Mouse (Mus musculus) stomach, postnatal 0 days (tissue): ENCODE data around the gene Dmc1. TPM values are rescaled to one million over a fixed set of nuclear protein-coding genes. Genes with fewer than 3 reads are reported as not detected.

Source experiments
- ATAC-seq: fragments of 200-750 bp; cut with Nextera tagmentation; 2 replicates; pipeline ENCODE4 v1.8.0; 2017; ENCODE audit not compliant: low FRiP score, low TSS enrichment
- DNase-seq: peaks from one replicate; pipeline ENCODE4 v3.0.0-alpha.2; 2016; ENCODE audit warnings: low spot score
- H3K27ac ChIP-seq: fragments of 300-500 bp; sonication (generic); replicated peaks from 2 replicates; pipeline ENCODE4 v1.5.1; 2014; ENCODE audit warnings: mild to moderate bottlenecking, control low read depth
- H3K27me3 ChIP-seq: fragments of 300-500 bp; sonication (generic); 2 replicates; pipeline ENCODE4 v1.6.1; 2014; ENCODE audit warnings: low read length; ENCODE audit not compliant: control insufficient read depth, insufficient read depth
- H3K36me3 ChIP-seq: fragments of 300-500 bp; sonication (generic); 2 replicates; pipeline ENCODE4 v1.6.1; 2014; ENCODE audit warnings: low read length, mixed read lengths; ENCODE audit not compliant: control insufficient read depth, insufficient read depth
- H3K4me1 ChIP-seq: fragments of 300-500 bp; sonication (generic); replicated peaks from 2 replicates; pipeline ENCODE4 v1.6.1; 2014; ENCODE audit warnings: antibody characterized with exemption; ENCODE audit not compliant: control insufficient read depth, insufficient read depth
- H3K4me2 ChIP-seq: fragments of 300-500 bp; sonication (generic); replicated peaks from 2 replicates; pipeline ENCODE4 v1.6.1; 2014; ENCODE audit warnings: low read depth, mild to moderate bottlenecking, control low read depth, moderate library complexity
- H3K4me3 ChIP-seq: fragments of 300-500 bp; sonication (generic); 2 replicates; pipeline ENCODE4 v1.5.1; 2014; ENCODE audit warnings: low read depth, low read length, control low read depth
- H3K9ac ChIP-seq: fragments of 300-500 bp; sonication (generic); 2 replicates; pipeline ENCODE4 v1.6.1; 2014; ENCODE audit warnings: mild to moderate bottlenecking, low read length, control low read depth, mixed read lengths
- H3K9me3 ChIP-seq: fragments of 300-500 bp; sonication (generic); 2 replicates; pipeline ENCODE4 v1.6.1; 2016; ENCODE audit warnings: low read length; ENCODE audit not compliant: control insufficient read depth
- CTCF ChIP-seq: IDR thresholded peaks from 2 replicates; pipeline ENCODE4 v1.5.1; 2016; ENCODE audit warnings: antibody characterized with exemption, low read depth, mild to moderate bottlenecking, moderate library complexity
- EP300 ChIP-seq: optimal IDR thresholded peaks from 2 replicates; pipeline ENCODE3; 2016; ENCODE audit warnings: antibody characterized with exemption
- WGBS: fragments of 180-500 bp; shearing (Covaris S2); extraction: QIAGEN DNeasy Blood & Tissue Kit; methylation state at CpG from one replicate; pipeline ENCODE4 v1.1.7; 2014; 5-methylcytosine and 5-hydroxymethylcytosine counted together
- polyA plus RNA-seq: library from polyadenylated mRNA; unstranded; fragments of >200 nt; fragmentation: Nextera tagmentation; extraction: Ambion mirVana; gene quantifications from 2 replicates; pipeline ENCODE4 v1.2.1, GENCODE M21; 2015

Dmc1 gene
- polyA plus RNA-seq, 1 experiment from 2014 or later: 1.6 TPM

GRCm38 (mm10) chr15:79609226-79609625 lies 4.3 kb upstream of the Dmc1 start:
- DNase-seq: no peak
- H3K4me1 ChIP-seq: no peaks in the 10 kb centered on the region
- no peak overlapping the region for H3K27ac ChIP-seq
- H3K9ac ChIP-seq: no peak overlapping the region
- H3K9me3 ChIP-seq: no peaks in the 10 kb centered on the region
- no peaks in the 10 kb centered on the region for H3K36me3 ChIP-seq
- 96% methylated on average over 2 of the region's 2 CpGs for WGBS
- no peaks in the 10 kb centered on the region for H3K27me3 ChIP-seq
- TF ChIP-seq CTCF (no peak), EP300 (no peak)
- no peak for ATAC-seq
- no peak overlapping the region for H3K4me2 ChIP-seq
- no peak overlapping the region for H3K4me3 ChIP-seq

- Histone ChIP-seq H3K27ac (no peak overlapping the region), H3K4me2 (no peak overlapping the region), H3K36me3 (no peaks in the 10 kb centered on the region), H3K27me3 (no peaks in the 10 kb centered on the region), H3K4me1 (no peaks in the 10 kb centered on the region), H3K4me3 (no peak overlapping the region), H3K9me3 (no peaks in the 10 kb centered on the region), H3K9ac (no peak overlapping the region)
- 66% methylated on average over 7 of the region's 7 CpGs for WGBS
- TF ChIP-seq CTCF: no peak
- TF ChIP-seq EP300: no peak
- ATAC-seq: no peak
- no peak for DNase-seq
Measured at GRCm38 (mm10) chr15:79608214-79608613, 3.3 kb upstream of the Dmc1 start.

GRCm38 (mm10) chr15:79607757-79608156 lies 2.8 kb upstream of the Dmc1 start:
- 51% methylated on average over 2 of the region's 2 CpGs for WGBS
- DNase-seq (no peak), ATAC-seq (no peak)
- H3K4me3 ChIP-seq: no peak overlapping the region
- no peaks in the 10 kb centered on the region for H3K4me1 ChIP-seq
- no peaks in the 10 kb centered on the region for H3K36me3 ChIP-seq
- no peak overlapping the region for H3K4me2 ChIP-seq
- H3K9ac ChIP-seq: no peak overlapping the region
- TF ChIP-seq EP300 (no peak), CTCF (peak; percentile 65)
- no peaks in the 10 kb centered on the region for H3K27me3 ChIP-seq
- H3K27ac ChIP-seq: no peak overlapping the region
- no peaks in the 10 kb centered on the region for H3K9me3 ChIP-seq

- ATAC-seq (no peak), DNase-seq (no peak)
- Histone ChIP-seq H3K4me1 (no peaks in the 10 kb centered on the region), H3K27ac (no peak overlapping the region), H3K4me2 (no peak overlapping the region), H3K4me3 (no peak overlapping the region), H3K27me3 (no peaks in the 10 kb centered on the region), H3K9ac (no peak overlapping the region), H3K9me3 (no peaks in the 10 kb centered on the region), H3K36me3 (no peaks in the 10 kb centered on the region)
- TF ChIP-seq EP300: no peak
- no peak for TF ChIP-seq CTCF
- 85% methylated on average over 12 of the region's 12 CpGs for WGBS
Measured at GRCm38 (mm10) chr15:79606161-79606560, 1.3 kb upstream of the Dmc1 start.

GRCm38 (mm10) chr15:79600176-79600575 lies 4.7 kb downstream of the Dmc1 start:
- Histone ChIP-seq H3K4me1 (no peaks in the 10 kb centered on the region), H3K9me3 (no peaks in the 10 kb centered on the region), H3K4me2 (no peak overlapping the region), H3K27me3 (no peaks in the 10 kb centered on the region), H3K36me3 (no peaks in the 10 kb centered on the region), H3K9ac (no peak overlapping the region), H3K4me3 (no peak overlapping the region), H3K27ac (no peak overlapping the region)
- TF ChIP-seq EP300 (no peak), CTCF (no peak)
- no peak for DNase-seq
- ATAC-seq: no peak
- 85% methylated on average over 2 of the region's 2 CpGs for WGBS

- Histone ChIP-seq H3K4me1 (no peaks in the 10 kb centered on the region), H3K9me3 (no peaks in the 10 kb centered on the region), H3K36me3 (no peaks in the 10 kb centered on the region), H3K9ac (no peak overlapping the region), H3K4me2 (no peak overlapping the region), H3K27ac (no peak overlapping the region), H3K4me3 (no peak overlapping the region), H3K27me3 (no peaks in the 10 kb centered on the region)
- ATAC-seq: no peak
- DNase-seq: no peak
- TF ChIP-seq CTCF (no peak), EP300 (no peak)
- WGBS: 93% methylated on average over 1 of the region's 1 CpGs
Measured at GRCm38 (mm10) chr15:79598715-79599114, 6.2 kb downstream of the Dmc1 start.
